Mouse (Mus musculus) E14TG2a.4 (cell line): ENCODE data around the gene Camsap2.

ENCODE experiments used
- CTCF ChIP-seq: conservative IDR thresholded peaks from 2 replicates; pipeline ENCODE4 v1.5.1; 2014; ENCODE audit warnings: low read length
- POU5F1 ChIP-seq: IDR thresholded peaks from 2 replicates; pipeline ENCODE4 v1.6.1; 2014; ENCODE audit warnings: low read length, borderline replicate concordance

- TF ChIP-seq CTCF (no peak), POU5F1 (no peak)
Measured at GRCm38 (mm10) chr1:136227870-136228269, 118.0 kb downstream of the Camsap2 start.
